Mouse (Mus musculus) monocyte, adult 5-6 weeks (primary cell): ENCODE data around the gene Trp53tg5. TPM values are rescaled to one million over a fixed set of nuclear protein-coding genes. Genes with fewer than 3 reads are reported as not detected.

Experiments
- ATAC-seq: fragments of 153-309, 156-312 bp; replicated peaks from 2 replicates; pipeline ENCODE4 v1.8.0; 2017; ENCODE audit warnings: mild to moderate bottlenecking; ENCODE audit not compliant: low TSS enrichment, insufficient number of reproducible peaks, severe bottlenecking, poor library complexity, low FRiP score
- total RNA-seq: library from RNA; stranded (forward); fragments of 200-1000, 200-491, 200-594 nt; gene quantifications from 3 replicates; pipeline ENCODE4 v1.2.3, GENCODE M21; 2017

Trp53tg5 gene
- total RNA-seq, 1 experiment from 2014 or later: not detected

DNA sequence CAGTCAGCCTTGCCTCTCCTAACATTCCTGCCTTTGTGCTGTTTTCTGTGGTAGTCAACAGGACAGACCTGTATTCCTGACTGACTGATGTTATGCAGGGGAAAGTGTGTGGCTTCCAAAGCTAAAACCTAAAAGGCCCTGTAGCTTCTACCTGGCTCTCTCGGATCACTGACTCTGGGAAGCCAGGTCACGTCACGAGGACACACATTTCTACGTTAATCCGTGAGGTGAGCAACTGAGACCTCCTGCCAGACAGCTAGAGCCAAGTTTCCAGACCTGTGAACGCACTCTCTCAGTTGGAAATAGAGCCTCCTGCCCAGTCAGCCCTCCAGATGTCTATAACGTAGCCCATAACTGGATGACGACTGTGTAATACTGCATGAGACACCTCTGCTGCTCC is 51.5 kb downstream of the Trp53tg5 start:
- no peak for ATAC-seq

DNA sequence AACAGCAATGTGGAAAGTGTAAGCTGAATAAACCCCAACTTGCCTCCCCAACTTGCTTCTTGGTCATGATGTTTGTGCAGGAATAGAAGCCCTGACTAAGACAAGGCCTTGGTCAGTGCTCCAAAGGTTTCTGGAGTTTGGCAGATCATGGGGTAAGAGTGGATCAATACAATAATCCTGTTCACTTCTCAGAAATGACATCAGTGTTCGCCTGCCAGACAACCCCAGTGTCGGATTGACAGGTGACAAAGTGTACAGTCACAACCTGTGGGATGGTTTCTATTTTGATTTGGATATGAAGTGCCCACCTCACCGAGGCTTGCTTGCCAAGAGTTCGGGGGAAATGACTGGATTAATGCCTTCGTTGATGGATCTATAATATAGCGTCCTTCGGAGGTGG is 52.2 kb downstream of the Trp53tg5 start:
- ATAC-seq: no peak

Other genes starting within 250 kb of the Trp53tg5 start
- 1.1 to 1.6 TPM in 2 of 3 replicates, not detected in the other for gene Svs2, start 235.3 kb downstream of the Trp53tg5 start, total RNA-seq
- gene Svs3b, start 217.1 kb downstream of the Trp53tg5 start, total RNA-seq: not detected in 3 replicates
- not detected in 3 replicates for gene Svs4, start 195.3 kb downstream of the Trp53tg5 start, total RNA-seq
- gene Svs3a, start 184.5 kb downstream of the Trp53tg5 start, total RNA-seq: not detected in 3 replicates
- gene Svs6, start 157.0 kb downstream of the Trp53tg5 start, total RNA-seq: not detected in 3 replicates
- gene Svs5, start 141.0 kb downstream of the Trp53tg5 start, total RNA-seq: not detected in 3 replicates
- 7.4 to 25.2 TPM (median 20.6 TPM) in 3 replicates for gene Slpi, start 84.6 kb downstream of the Trp53tg5 start, total RNA-seq
- gene Rbpjl, start 70.6 kb downstream of the Trp53tg5 start, total RNA-seq: not detected in 3 replicates
- gene Matn4, start 68.6 kb downstream of the Trp53tg5 start, total RNA-seq: not detected in 3 replicates
- gene Sdc4, start 29.8 kb downstream of the Trp53tg5 start, total RNA-seq: 14.1 to 26.0 TPM (median 16.6 TPM) in 3 replicates
- 17.0 to 30.1 TPM (median 24.9 TPM) in 3 replicates for gene Sys1, start 16.8 kb downstream of the Trp53tg5 start, total RNA-seq
- 4.9 TPM in 1 of 3 replicates, not detected in the others for gene Gm20458, start 12.8 kb downstream of the Trp53tg5 start, total RNA-seq
- 3.1 to 12.6 TPM (median 7.4 TPM) in 3 replicates for gene Dbndd2, start 12.4 kb upstream of the Trp53tg5 start, total RNA-seq
- gene Pigt, start 23.8 kb upstream of the Trp53tg5 start, total RNA-seq: 12.6 to 37.4 TPM (median 13.3 TPM) in 3 replicates
- 1.4 TPM in 1 of 3 replicates, not detected in the others for gene Wfdc2, start 88.7 kb upstream of the Trp53tg5 start, total RNA-seq
- not detected in 3 replicates for gene Spint3, start 99.7 kb upstream of the Trp53tg5 start, total RNA-seq
- gene Wfdc6a, start 111.7 kb upstream of the Trp53tg5 start, total RNA-seq: 0.87 TPM in 1 of 3 replicates, not detected in the others
- gene Eppin, start 119.9 kb upstream of the Trp53tg5 start, total RNA-seq: not detected in 3 replicates
- not detected in 3 replicates for gene Wfdc6b, start 139.8 kb upstream of the Trp53tg5 start, total RNA-seq
- gene Wfdc8, start 139.9 kb upstream of the Trp53tg5 start, total RNA-seq: not detected in 3 replicates
- not detected in 3 replicates for gene Wfdc16, start 165.1 kb upstream of the Trp53tg5 start, total RNA-seq
- not detected in 3 replicates for gene Wfdc10, start 182.3 kb upstream of the Trp53tg5 start, total RNA-seq
- not detected in 3 replicates for gene Wfdc9, start 182.9 kb upstream of the Trp53tg5 start, total RNA-seq
- not detected in 3 replicates for gene Wfdc11, start 200.4 kb upstream of the Trp53tg5 start, total RNA-seq
- gene Wfdc13, start 211.4 kb upstream of the Trp53tg5 start, total RNA-seq: not detected in 3 replicates
- not detected in 3 replicates for gene Spint4, start 224.8 kb upstream of the Trp53tg5 start, total RNA-seq
- not detected in 3 replicates for gene Spint5, start 241.6 kb upstream of the Trp53tg5 start, total RNA-seq